Mouse (Mus musculus) erythroid progenitor cell, adult 5-6 weeks (primary cell): ENCODE results near the gene Ccr4. TPM values are rescaled to one million over a fixed set of nuclear protein-coding genes. Genes with fewer than 3 reads are reported as not detected.
"Not testable (repeated sequence)": the region's sequence is repeated elsewhere in the genome, so short reads cannot be mapped to it uniquely, and the experiment has no call there.

Source experiments
- ATAC-seq: replicated peaks from 2 replicates; pipeline ENCODE4 v1.8.0; 2016; ENCODE audit warnings: moderate number of reproducible peaks, mild to moderate bottlenecking, moderate TSS enrichment, inconsistent platforms; ENCODE audit not compliant: poor library complexity, low FRiP score, severe bottlenecking
- total RNA-seq, 2 experiments: library from RNA; stranded (forward) in 1 of 2; stranded (reverse) in 1 of 2; fragments of 150-400 nt in 1 of 2; fragments of 186-747, 209-891 nt in 1 of 2; gene quantifications; 2 replicates each; pipeline versions ENCODE4 v1.2.3 to v1.2.4; 2015 to 2017; ENCODE audit warnings: low replicate concordance in 2 of 2

Ccr4 gene
- total RNA-seq, 2 experiments from 2014 or later: not detected

DNA sequence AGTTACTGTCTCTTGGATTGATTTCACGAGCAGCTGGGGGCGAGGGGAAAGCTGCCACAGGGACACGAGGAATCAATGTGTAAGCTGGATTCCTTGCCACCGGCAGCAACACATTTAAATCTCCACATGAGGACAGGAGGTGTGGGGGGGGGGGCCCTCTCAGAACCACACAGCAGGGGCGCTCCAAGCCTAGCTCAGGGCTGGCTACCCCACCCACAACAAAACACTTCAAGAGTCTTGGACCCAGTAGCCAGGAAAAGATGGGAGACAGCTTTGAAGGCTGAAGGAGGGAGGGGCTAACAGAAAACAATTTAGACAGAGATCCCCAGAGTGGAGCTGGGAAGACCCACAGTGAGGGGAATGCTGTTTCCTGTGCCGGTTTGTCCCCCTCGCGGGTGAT is 21.2 kb upstream of the Ccr4 start:
- no peak for ATAC-seq

DNA sequence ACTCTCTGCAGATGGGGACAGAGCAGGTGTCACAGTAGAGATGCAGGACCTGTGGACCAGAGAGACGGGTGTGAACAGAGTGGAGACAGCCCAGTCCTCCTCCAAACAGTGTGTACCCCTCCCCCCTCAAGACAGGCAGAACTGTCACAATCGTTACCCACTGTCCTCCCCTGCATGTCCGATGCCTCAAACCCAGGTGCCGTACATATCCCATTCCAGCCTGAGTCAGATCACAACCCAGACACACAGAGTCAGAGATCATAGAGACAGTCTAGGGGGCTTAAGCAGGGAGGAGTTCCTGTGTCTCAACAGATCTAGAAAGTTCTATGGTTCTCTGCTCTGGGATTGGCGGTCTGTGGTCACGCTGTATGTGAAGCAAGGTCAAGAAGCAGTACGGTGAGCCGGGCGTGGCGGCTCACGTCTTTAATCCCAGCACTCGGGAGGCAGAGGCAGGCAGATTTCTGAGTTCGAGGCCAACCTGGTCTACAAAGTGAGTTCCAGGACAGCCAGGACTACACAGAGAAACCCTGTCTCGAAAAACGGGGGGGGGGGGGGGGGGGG is 20.4 kb upstream of the Ccr4 start:
- ATAC-seq: no peak

DNA sequence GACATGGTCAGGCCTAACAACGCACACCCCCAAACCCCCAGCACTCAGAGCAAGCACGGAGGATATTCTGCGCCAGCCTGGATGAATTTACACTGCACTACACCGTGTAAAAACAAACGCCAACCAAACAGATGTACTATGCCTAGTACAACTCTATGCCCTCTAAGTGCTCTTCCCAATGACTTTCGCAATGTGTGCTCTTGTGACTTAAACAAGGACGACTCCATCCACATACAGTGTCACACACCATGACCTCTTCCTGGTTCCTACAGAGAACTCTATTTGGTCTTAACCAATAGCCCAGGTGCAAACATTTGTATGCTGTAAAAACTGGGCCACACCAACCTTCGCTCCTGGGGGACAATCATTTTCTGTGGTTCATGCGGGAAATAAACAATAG is 17.8 kb upstream of the Ccr4 start:
- ATAC-seq: no peak

DNA sequence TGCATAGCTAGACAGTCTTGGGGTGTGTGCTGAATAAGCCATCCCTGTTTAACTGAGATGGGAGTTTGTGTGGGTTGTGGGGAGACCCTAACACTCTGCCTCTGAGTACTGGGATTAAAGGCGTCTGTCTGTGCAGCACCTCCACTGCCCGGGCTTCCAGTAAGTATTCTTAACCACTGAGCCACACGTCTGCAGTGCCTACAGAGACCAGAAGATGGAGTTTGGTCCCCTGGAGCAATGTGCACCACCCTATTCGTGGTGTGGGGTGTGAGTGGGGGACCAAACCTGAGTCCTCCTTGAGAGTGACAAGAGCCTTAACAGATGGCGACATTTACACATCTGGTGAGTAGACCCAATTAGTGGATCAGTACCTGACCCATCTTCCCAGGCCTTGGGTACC is 17.3 kb upstream of the Ccr4 start:
- no peak for ATAC-seq

DNA sequence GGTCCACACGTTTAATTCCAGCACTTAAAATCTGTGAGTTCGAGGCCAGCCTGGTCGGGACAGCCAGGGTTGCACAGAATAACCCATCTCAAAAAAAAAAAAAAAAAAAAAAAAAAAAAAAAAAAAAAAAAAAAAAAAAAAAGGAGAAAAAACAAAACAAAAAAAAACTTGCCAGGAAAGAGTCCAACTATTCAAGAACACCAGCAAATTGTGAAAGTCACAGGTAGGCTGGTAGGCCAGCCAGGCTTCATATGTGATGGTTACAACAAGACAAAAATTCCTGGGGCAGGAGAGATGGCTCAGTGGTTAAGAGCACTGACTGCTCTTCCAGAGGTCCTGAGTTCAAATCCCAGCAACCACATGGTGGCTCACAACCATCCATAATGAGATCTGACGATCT is 15.8 kb upstream of the Ccr4 start:
- not testable (repeated sequence) for ATAC-seq

DNA sequence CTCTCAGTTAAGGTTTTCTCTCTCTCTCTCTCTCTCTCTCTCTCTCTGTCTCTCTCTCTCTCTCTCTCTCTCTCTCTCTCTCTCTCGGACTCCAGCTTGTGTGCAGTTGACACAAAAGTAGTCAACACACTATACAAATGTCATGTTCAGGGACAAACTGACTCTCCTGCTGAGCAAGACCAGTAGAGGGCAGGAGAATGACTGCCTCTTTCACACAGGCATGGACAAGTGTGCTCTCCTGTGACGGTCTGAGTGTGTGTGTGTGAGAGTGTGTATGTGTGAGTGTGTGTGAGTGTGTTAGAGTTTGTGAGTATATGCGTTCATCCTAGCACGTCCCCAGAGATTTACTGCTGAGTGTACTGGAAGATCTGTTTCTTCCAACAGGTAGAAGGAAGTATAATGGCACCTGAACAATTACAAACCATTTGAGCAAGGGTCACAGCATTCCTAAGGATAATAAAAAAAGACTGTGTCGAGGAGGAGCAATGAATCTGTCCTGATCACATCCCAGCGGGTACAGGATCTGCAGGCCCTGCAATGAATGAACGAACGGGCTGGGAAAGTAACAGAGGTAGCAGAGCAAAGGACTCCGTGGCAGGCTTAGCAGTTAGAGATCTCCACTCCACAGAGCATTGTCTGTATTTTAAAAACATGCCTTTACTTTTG is 14.2 kb upstream of the Ccr4 start:
- no peak for ATAC-seq

DNA sequence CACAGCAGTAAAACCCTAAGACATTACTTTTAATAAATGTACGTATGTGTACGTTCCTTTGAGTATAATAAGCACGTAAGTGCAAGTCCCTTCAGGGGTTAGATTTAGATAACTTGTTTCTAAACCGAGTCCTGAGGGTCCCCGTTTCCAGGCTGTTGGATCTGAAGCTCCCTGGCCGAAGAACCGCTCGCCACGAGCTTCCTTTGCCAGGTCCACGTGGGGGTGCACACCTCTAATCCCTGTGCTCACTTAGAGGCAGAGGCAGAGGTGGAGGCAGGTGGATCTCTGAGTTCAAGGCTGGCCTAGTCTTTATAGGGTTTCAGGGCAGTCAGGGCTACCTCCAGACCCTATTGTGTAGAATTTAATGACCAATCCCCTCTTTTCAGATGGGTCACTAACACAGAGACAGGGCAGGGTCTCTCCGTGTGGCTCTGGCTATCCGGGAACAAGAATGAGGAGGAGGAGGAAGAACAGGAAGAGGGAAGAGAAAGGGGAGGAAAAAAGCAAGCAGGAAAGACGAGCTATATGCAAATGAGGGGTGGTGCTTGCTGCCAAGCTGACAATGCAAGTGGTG is 13.3 kb upstream of the Ccr4 start:
- no peak for ATAC-seq

DNA sequence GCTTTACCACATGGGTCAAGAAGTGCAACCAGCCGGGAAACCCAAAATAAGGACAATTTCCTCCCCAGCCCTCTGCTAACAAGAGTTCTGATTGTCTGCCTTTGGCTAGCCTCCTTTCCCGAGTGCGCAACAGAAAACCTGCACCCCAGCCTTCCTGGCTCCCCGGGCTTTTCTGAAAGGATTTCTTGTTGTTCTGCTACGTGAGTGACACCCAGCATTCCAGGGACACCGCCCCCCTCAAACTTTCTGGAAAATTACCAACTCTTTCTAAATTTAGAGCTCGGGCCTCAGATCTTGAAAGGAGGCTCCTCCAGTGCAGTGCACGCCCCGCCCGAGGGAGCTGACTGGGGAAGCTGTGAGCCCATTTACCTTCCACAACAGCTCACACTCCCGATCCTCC is 10.6 kb upstream of the Ccr4 start, which contains the start of gene C130032M10Rik:
Gene C130032M10Rik, plus strand, starts transcription at position 334 of the 400 bp plus-strand sequence.
- ATAC-seq: no peak

DNA sequence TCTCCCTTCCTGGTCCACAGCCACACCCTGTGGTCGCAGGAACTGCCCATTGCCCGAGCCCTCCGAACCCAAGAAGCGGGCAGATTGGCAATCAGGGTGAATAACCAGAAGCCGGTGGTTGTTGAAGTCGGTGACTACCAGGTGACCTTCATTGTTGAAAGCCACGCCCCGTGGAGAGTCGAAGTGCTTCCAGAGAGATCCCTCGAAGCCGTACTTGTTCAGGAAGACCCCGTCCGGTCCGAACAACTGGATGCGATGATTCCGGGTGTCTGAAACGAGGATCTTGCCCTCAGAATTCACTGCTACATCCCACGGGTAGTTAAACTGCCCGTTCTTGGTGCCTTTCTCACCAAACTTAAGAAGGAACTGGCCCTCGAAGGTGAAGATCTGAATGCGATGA is 8.1 kb upstream of the Ccr4 start:
- ATAC-seq: no peak

DNA sequence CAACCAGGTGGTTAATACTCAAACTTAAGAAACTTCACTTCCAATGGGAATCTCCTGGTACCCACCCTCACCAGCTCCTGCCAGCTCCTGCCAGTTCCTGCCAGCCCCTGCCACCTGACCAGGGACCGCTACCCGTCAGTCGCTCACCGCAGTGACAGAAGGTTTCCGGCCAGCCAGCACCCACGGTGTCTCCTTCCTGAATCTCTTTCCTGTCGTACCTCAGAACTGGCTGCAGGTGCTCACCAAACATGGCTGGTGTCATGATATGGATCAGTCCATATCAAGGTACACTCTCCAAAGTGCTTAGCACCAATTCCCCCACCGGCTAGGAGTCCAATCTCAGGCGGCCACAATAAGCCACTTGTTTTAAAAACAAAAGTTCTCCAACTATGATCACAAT is 5.1 kb upstream of the Ccr4 start:
- no peak for ATAC-seq

DNA sequence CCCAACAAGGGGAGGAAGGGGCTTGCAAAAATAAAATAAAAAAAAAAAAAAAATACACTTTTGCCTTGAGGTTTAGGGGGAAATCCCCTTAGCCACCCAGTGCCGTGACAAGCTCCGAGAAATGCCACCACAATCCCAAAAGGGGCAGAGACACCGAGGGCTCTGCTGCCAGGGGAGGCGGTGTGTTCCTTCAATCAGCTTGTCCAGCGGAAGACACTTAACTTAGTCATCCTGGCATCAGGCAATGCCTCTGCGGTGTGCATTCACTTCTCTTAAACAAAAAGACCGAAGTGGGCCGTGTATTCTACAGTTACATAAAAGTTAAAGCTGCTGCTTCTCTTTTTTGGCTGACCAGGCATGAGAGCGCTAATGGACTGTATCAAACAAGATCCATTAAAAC is 2.7 kb upstream of the Ccr4 start:
- ATAC-seq: no peak

DNA sequence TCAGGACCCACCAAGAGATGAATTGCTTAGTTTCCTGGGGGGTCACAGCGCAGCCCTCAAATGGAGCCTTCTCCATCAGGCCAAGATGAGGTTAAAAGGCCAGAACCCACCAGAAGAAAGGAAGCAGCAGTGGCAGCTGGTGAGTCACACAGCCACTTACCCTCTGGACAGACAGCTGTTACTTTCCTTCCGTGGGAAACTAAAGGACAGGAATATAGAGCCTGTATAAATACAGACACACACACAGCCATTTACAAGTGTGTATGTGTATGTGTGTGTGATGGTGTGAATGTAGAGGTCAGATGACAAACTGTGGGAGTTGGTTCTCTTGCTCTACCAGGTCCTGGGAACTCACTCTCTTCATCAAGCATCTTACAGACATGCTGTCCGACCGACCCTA is 1.8 kb upstream of the Ccr4 start:
- no peak for ATAC-seq

DNA sequence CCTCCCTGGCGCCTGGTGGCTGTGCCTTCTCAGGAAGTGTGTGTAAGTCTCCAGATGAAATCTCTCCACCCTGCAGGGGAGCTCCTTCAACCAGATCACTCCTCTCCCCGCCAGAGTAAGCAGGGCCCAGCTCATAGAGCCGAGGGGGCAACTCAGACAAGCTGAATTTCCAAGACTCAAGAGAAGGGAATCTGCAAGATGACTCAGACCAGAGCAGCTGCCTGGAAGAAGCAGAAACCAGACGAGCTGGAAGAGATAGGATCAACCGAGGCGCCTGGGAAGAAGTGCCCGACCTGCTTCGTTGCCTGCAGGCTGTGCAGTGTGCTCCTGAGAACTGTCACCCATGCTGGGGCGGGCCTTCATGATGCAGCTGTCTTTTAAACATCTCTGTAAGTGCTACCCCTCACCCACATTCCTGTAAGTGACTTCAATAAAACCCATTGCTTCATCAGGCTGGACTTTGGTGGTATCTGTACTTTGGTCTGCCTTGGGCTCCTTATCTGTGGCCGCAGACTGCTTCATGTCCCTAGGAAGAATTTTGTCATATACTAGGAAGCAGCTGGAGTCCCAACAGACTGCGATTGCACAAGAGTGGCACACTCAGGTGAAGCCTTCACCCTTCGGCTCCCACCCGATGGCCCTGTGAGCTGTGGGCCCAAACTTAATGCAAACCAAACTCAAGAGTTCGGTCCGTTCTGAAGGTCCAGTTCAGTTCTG is 1.8 kb downstream of the Ccr4 start:
- no peak for ATAC-seq

DNA sequence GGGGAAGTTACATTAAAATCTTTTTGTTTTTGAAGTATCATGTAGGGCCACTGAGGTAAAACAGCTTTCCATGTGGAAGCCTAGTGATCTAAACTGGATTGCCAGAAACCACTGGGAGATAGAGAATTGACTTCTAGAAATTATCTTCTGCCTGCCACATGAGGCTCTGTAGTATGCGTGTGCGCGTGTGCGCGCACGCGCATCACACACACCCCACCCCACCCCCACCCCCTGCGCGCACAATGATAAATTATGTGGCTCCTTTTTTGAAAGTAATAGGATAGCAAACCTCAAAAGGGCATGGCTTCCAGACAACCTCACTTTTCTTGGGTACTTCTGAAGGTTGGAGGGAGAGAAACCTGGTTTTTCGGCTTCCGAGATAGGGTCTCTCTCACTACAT is 2.8 kb downstream of the Ccr4 start:
- no peak for ATAC-seq

DNA sequence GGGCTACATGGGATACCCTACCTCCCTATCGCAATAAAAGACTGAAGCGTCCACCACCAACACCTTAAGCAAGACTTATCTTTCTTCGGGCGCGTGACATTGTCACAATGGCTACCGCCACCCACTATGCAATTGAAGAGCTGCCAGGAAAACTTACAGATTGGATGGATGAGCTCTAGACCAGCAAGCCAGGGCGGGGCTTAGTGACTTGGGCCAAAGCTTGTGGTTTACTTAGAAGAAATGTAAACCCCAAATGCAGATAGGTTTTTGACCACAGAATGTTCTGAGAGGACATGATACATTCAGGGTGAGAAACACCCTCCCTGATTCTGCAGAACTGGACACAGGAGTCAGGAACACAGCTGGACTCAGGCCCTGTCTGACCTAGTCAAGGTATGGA is 3.6 kb downstream of the Ccr4 start:
- no peak for ATAC-seq

DNA sequence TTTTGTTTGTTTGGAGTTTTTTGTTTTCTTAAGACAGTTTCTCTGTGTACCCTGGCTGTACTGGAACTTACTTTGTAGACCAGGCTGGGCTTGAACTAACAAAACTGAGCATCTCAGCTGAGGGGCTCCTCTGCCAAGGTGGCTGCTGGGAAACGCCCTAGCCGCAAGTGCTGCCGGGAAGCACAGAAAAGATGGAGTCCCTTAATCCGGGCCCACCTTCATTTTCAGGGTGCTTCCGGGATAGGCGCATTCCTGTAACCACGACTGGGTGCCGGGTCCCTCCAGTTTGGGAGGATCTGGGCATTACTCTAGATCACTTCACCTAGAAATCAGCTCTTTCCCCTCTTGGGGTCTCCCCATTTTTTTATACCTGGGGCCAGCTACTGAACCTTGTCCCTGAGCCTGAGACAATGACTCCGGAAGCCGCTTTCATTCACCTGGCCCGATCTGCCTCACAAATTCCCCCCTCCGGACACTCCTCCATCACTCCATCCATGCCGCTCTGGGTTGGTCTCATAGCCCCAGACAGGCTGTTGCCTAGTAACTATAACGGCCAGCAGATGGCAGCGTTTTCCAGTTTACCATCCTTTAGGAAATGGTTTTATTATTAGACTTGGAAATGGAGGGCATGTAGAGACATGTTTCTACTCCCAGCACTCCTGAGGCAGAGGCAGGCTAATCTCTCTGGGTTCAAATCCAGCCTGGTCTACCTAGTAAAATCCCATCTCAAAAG is 4.8 kb downstream of the Ccr4 start:
- no peak; the same call in 1 of the 2 replicates for ATAC-seq

DNA sequence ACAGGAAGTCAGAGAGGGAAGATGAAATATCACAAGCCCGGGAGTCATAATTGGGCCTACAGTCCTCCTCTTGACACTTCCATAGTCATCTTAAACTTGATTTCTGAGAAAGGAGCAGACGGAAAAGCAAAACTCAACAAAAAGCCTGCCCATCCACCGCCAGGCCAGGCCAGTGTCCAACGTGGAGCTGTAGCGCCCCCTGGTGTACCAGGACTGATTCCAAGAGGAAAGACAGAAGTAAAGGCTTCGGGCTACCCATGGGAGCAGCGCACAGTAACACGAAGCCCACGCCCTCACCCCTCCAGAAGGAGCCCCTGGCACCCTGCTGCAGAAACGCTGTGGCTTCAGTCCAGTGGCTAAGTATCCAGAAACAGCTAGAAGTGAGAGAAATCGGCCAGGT is 6.5 kb downstream of the Ccr4 start:
- no peak for ATAC-seq

DNA sequence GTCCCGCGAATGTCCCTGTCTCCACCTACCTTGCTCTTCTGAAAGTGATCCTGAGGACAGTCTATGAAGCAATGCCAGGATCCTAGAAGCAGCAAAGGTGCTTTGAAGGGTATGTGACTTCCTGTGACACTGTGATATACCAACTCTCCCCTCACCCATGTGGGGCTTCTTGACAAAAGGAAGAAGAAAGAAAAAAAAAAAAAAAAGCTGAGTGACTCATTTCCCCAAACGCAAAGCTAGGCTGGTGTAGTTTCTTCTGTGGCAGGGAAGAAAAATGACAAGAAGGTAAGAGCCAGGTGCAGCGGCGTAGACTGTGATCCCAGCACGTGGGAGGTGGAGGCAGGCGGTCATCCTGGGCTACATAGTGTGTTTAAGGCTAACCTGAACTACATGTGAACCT is 8.2 kb downstream of the Ccr4 start:
- no peak for ATAC-seq

DNA sequence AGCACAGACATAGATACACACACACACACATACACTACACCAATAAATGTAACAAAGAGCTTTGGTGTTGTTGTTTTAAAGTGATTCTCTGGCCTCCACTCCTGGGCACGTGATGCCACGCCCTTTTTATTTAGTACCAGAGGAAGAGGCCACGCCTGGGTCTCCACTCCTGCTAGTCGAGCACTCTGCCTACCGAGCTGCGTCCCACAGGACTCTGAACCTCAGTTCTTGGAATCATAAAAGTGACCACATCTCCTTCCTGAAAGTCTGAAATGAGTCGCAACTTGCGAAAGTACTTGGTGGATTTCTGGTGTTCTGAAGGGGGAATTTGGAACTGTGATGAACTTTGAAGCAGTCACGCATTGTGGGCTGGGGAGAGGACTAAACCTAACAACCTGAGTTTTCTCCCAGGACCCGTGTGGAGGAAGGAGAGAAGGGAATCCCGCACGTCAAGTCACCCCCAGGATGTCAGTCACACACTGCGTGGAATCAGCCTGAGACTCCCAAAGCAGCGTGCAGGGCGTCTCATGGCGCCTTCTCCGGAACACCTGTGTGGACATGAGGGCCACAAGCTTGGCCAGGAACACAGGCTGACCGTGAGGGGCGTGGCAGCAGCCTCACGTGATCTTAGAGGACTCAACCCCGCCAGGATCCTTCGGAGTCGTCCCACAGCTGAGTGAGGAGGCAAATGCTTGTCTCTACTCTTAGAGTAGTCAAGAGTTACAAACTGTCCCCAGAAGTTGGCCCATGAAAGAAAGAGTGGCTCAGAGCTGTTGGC is 17.0 kb downstream of the Ccr4 start:
- ATAC-seq: no peak

DNA sequence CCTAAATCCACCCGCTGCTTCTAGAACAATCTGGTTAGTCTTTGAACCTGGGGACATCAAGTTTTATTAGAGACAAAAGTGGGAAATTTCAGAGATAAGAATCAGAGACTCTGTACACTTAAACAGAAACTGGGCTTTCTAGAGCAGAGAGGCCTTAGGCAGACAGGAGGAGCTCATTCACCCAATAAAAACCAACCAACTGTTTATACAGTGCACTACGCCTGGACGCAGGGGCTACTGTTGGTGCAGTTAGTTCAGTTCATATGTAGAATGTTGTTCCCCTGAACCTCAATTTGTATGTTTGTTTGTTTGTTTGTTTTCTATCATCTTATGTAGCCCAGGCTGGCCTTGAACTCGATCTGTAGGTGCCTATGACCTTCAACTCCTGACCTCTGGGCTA is 17.9 kb downstream of the Ccr4 start:
- ATAC-seq: no peak
